In the genomic region with DNA sequence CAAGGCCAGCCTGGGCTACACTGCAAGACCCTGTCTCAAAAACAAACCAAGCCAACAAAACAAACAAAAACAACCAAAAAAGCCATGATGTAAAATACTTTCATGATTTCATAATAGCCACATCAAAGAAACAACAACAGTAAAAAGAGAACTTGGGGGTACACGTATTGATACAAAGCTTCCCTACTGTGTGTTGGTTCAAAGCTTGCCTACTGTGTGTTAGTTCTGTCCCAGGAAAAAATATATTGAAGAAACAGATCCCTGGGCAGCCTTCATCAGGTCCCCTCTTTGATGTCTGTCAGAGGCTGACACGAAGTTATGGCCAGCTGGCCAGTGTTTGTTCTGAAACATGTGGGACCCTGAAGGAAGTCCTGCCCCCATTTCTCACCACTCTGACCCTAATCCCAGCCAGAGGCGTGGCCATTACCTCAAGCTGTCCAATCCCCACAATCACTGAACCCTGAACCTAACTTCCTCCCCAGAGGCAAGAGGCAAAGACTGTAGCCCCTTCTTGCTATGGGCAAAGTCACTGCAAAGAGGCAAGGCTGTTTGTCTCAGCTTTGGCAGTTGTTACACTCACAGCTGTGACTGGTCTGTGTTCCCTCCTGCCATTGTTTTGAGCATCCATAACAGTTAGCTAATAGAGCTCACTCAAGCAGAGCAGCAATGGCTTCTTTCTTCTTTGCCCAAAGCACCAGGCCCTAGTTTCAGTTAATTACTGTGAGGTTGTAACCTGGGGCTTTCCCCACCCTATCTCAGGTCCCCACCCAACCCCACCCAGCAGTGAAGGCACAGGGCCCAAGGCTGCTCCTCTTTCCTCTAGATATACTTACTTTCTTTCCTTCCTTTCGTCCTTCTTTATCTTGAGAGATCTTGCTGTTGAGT, we compare ENCODE assay signal across 13 mouse cellular contexts. TPM values are rescaled to one million over a fixed set of nuclear protein-coding genes. Genes with fewer than 3 reads are reported as not detected.
DNase-seq lines count a peak whose midpoint lies in the region; ATAC-seq and TF ChIP-seq lines count a peak whose summit lies in the region.
"Had no signal": no experiment of that assay in that cellular context is flagged by ENCODE, and none has a peak within 500 bp of the region (broad histone marks: within the 10 kb centered on the region; RNA-seq: fewer than 3 reads in every experiment).

No protein-coding gene starts in this region.

- TF ChIP-seq POLR2A in brain, embryonic 14.5 days (IDR thresholded peaks at IDR 0.05; ENCODE audit: borderline replicate concordance, extremely low read depth, insufficient read depth, insufficient read length, poor library complexity, severe bottlenecking) = no peak
- no peak for TF ChIP-seq POLR2A in spleen, adult 2 months (IDR thresholded peaks at IDR 0.05; ENCODE audit: low read depth, low read length)

- H3K4me3 ChIP-seq in liver, embryonic 13.5 days (replicated peaks) = peak overlapping the region; percentile 38
- H3K4me3 ChIP-seq in spleen, adult 2 months (ENCODE audit: extremely low read depth, insufficient read depth, insufficient read length) = no peak overlapping the region

- peak overlapping the region; percentile 67 for H3K4me2 ChIP-seq in liver, embryonic 13.5 days
- H3K4me2 ChIP-seq: midbrain, embryonic 11.5 days had no signal

- DNase-seq in embryo, embryonic 10 days (ENCODE audit: low spot score) = peak; percentile 21
- DNase-seq in embryo, embryonic 11 days = no peak
- peak; percentile 19 for DNase-seq in brain, embryonic 14.5 days (ENCODE audit: low read depth)
- DNase-seq in liver, embryonic 13.5 days = peak; percentile 45
- DNase-seq in spleen, adult 2 months (ENCODE audit: low read depth in 1 of 2, low spot score in 2 of 2) = peak in 1 of 2 experiments; percentile 18
- no peak for DNase-seq in urinary bladder, postnatal 25 days (ENCODE audit: low spot score)
- DNase-seq in kidney, postnatal 4 days = no peak
- DNase-seq: gastrocnemius, postnatal 25 days; kidney, postnatal 14 days had no signal

- no peaks in the 10 kb centered on the region for H3K36me3 ChIP-seq in liver, embryonic 13.5 days
- H3K36me3 ChIP-seq in spleen, adult 2 months (ENCODE audit: control insufficient read depth, insufficient read depth, low read length) = no peaks in the 10 kb centered on the region

- no peaks in the 10 kb centered on the region for H3K9me3 ChIP-seq in liver, embryonic 13.5 days (replicated peaks)

- H3K27ac ChIP-seq in liver, embryonic 13.5 days = peak overlapping the region; percentile 96
- H3K27ac ChIP-seq in spleen, adult 2 months (ENCODE audit: insufficient read depth, low read length) = peak overlapping the region; percentile 41

- peak overlapping the region; percentile 76 for H3K9ac ChIP-seq in liver, embryonic 13.5 days

- peak; percentile 95 for ATAC-seq in liver, embryonic 13.5 days (ENCODE audit: low read depth)
- no peak for ATAC-seq in CD4-positive, CD25-positive, alpha-beta regulatory T cell, adult 4 months
- ATAC-seq: activated CD4-positive, CD25-positive, alpha-beta regulatory T cell, adult 4 months; forebrain, embryonic 16.5 days had no signal

- peaks cover 64% of the 10 kb centered on the region for H3K4me1 ChIP-seq in liver, embryonic 13.5 days (replicated peaks)
- H3K4me1 ChIP-seq in spleen, adult 2 months (ENCODE audit: control insufficient read depth, insufficient read depth, insufficient read length) = peaks cover 14% of the 10 kb centered on the region

- no peak for TF ChIP-seq CTCF in brain, embryonic 14.5 days (IDR thresholded peaks at IDR 0.05; ENCODE audit: borderline replicate concordance, extremely low read depth, insufficient read depth, insufficient read length)
- TF ChIP-seq CTCF in spleen, adult 2 months (IDR thresholded peaks at IDR 0.05; ENCODE audit: extremely low read depth, insufficient read depth, insufficient read length, insufficient replicate concordance) = no peak

- WGBS in liver, embryonic 13.5 days (ENCODE audit: insufficient replicate concordance) = 52% methylated on average over 4 of the region's 4 CpGs
- WGBS in spleen, adult 2 months = 36% methylated on average over 4 of the region's 4 CpGs

- H3K27me3 ChIP-seq in liver, embryonic 13.5 days = no peaks in the 10 kb centered on the region
- H3K27me3 ChIP-seq in spleen, adult 2 months (ENCODE audit: control insufficient read depth, insufficient read depth, low read length) = no peaks in the 10 kb centered on the region

RNA-seq across cellular contexts. Expression of gene Cecr2, which starts 47.4 kb away (rescaled TPM):
- polyA plus RNA-seq in brain, embryonic 14.5 days (2012; rRNA removed) = 9.3 and 10.4 TPM in 2 replicates
- polyA plus RNA-seq in liver, embryonic 13.5 days (2015; fragmentation: Nextera tagmentation; extraction: Ambion mirVana) = 5.0 and 5.5 TPM in 2 replicates
- 9.1 and 13.1 TPM in 2 replicates for polyA plus RNA-seq in spleen, adult 2 months (2012; rRNA removed)
- under 1 TPM; 0.29 to 0.51 TPM for polyA plus RNA-seq in CD4-positive, CD25-positive, alpha-beta regulatory T cell, adult 4 months (2017; shearing (Covaris generic))

Comparison
In these comparisons a context has a peak if more than half of its experiments do, and no peak if none do; other contexts are left out.
1. DNase-seq: peak in embryo, embryonic 10 days (single experiment), brain, embryonic 14.5 days (single experiment) and liver, embryonic 13.5 days (single experiment); none in embryo, embryonic 11 days (single experiment), urinary bladder, postnatal 25 days (single experiment) and kidney, postnatal 4 days (0 of 2).